Mouse (Mus musculus): ENCODE data around the gene Gapdh.
A peak's percentile ranks its signal among the peaks of the same experiment; 100 is the strongest.

DNA sequence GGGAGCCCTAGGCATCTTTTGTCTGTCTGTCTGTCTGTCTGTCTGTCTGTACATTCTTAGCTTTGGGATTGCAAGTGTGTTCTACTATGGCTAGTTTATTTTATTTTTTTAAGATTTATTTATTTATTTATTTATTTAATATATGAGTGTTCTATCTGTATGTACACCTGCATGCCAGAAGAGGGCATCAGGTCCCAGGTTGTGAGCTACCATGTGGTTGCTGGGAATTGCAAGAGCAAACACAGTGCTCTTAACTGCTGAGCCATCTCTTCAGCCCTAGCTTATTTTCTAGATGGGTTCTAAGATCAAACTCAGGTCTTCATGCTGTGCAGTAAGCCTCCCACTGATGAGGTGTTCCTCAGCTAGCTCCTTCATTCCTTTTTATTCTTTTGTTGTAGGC lies 11.7 kb downstream of the Gapdh start:
- peak; percentile 39 for TF ChIP-seq CTCF (IDR thresholded peaks at IDR 0.05; ENCODE audit: low read depth)
- no peak for TF ChIP-seq EP300 (IDR thresholded peaks at IDR 0.05; ENCODE audit: low read depth)
